Mouse (Mus musculus) adrenal gland, adult (tissue): ENCODE data around the gene Kmt2a.

ENCODE experiments used
- DNase-seq, 2 experiments: peaks; one replicate each; pipeline ENCODE4 v3.0.0; 2022 to 2023; ENCODE audit warnings: low spot score in 1 of 2; ENCODE audit not compliant: inconsistent age in 2 of 2

Kmt2a gene

DNA sequence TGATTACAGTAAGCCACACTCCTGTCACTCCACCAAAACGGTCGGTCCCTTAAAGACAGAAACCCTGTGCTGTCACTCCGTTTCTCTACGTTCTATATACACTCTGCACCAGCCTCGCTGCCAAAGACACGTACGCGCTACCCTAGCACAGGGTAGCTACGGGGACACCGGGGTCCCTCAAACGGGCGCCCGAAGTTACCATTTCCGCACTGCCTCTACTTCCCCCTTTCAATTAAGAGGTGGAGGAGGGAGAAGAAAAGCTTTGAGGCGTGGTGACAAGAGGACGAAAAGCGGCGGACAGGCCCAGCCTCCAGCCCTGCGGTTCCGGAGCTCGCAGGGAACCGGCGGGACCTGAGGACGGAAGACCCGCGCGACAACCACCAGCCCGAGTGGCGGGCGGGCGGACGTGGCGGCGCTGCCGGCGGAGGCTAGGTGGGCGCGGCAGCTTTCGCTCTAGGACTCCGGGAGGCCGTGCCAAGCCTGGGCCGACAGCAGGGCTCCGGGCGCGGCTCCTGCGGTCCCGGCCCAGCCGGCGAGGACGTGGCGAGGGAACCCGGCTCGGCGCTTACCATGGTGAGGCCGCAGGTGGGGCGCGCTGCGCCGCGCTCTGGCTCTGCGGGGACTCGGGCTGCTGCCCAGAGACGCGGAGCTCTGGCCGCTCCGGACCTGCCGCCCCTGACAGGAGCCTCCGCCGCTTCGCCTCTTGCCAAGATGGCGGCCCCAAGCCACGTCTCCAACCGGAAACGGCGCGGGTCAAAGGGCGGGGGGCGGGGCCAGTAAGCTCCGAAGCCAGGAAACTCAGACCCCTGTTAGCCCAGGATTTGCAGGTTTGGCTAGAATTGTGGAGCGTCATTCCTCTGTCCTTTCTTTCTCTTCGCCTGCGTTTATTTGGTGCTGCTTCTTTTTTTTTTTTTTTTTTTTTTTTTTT lies 113.7 kb downstream of the Kmt2a start, which contains the start of the genes Arcn1 and Ift46:
Gene Arcn1 (minus strand): TSS at position 745 of the 928 bp plus-strand sequence.
Gene Ift46 (plus strand): TSS at position 808 of the 928 bp plus-strand sequence.
- peak; percentile 86 to 96 for DNase-seq

DNA sequence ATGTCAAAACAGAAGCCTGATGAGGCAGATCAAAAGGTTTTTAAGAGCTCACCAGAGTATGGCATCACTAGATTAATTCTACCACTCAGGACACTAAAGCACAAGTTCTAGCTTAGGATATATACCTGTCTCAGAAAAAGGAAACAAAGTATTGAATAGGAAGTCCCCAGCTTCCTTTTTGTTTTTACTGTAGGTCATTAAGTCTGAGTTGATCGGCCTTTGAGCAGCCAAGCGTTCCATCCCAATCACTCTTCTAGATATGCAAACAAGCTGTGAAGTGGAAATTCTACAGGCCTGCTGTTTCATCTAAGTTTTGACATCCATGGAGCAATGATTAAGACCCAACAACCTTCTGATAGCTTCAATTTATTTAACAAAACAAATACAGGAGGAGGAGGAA lies 120.2 kb downstream of the Kmt2a start:
- no peak for DNase-seq
